Mouse (Mus musculus) stomach, postnatal 0 days (tissue): ENCODE measurements around the gene Trp53bp2.

Experiments
- CTCF ChIP-seq: IDR thresholded peaks from 2 replicates; pipeline ENCODE4 v1.5.1; 2016; ENCODE audit warnings: antibody characterized with exemption, low read depth, mild to moderate bottlenecking, moderate library complexity
- EP300 ChIP-seq: optimal IDR thresholded peaks from 2 replicates; pipeline ENCODE3; 2016; ENCODE audit warnings: antibody characterized with exemption

GRCm38 (mm10) chr1:182509110-182509797 lies 100.3 kb downstream of the Trp53bp2 start:
- no peak for TF ChIP-seq CTCF
- TF ChIP-seq EP300: no peak
